Mouse (Mus musculus): Measurements from ENCODE around the gene Ttpal.
"Not testable (repeated sequence)": the region's sequence is repeated elsewhere in the genome, so short reads cannot be mapped to it uniquely, and the experiment has no call there.

The Ttpal gene

DNA sequence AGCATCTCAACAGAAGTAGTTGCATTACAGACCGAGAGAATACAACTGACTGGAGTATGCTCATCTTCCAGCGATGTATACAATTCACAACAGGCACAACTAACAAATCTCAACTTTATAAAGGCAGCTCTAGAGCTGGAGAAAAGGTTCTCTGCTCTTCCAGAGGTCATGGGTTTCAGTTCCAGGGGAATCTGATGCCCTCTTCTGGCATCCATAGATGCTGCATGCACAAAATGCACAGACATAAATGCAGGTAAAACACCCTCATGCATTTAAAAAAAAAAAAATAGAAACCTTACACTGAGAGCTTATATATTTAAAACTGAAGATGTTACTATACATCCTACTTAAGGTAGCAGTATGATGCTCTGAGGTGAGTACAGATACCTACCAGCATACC is 29.6 kb downstream of the Ttpal start:
- DNase-seq: no peak

DNA sequence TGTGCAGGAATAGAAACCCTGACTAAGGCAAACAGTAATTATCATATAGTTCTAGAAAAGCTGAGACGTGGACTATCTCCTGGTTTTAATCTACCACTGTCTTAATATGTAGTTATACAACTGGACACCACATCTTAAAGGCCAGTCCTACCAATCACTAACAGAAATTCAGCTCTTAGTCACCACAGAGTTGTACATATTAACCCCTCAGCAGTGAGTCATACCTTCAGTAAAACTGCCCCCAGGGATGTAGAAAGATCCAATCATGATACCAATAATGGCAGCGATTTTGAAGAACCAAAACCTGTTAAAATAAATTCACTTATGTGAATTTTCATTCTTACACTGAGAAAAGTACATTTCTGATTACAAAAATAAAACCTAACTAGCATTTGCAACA is 32.1 kb downstream of the Ttpal start:
- no peak for DNase-seq

DNA sequence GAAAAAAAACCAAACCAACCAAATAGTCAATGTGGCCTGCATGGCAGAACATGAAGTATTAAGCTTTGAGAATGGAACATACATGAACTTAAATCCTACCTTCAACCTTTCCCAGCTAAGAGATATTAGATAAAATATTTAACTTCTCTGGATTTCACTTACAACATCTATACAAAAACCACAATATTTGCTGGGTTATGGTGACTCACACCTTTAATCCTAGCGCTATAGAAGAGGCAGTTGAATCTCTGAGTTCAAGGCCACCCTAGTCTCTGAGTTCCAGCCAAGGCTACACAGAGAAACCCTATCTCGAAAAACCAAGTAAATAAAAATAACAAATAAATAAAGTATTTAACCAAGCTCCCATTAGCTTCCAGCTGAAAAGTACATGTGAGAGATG is 33.9 kb downstream of the Ttpal start:
- no peak for DNase-seq

DNA sequence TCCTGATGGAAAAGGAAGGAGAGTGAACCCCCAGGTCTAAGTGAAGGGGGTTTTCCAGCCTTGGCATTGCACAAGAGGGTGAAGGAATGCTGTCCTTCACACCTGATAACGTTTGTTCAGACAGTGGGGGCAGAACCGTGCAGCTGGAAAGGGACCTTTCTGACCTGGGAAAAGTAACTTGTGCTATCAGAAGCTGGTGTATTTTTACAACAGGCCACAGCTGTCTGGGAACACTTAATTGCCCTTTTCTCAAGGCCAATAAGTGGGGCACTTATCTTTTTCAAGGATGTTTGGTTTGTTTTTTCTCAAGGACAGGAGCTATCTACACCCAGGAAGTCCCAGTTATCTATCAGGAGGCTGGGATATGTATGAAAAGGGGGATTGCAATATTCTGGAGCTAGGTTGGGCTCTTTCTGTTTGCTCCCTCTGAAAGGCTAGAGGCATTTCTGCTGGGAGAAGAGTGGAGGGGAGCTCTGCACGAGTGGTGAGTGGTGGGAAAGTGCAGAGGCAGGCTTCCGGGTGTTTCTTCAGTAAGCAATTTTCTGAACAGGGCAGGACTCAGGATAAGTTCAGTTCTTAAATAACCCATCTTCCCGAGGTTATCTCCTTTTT is 35.6 kb downstream of the Ttpal start:
- no peak for DNase-seq

DNA sequence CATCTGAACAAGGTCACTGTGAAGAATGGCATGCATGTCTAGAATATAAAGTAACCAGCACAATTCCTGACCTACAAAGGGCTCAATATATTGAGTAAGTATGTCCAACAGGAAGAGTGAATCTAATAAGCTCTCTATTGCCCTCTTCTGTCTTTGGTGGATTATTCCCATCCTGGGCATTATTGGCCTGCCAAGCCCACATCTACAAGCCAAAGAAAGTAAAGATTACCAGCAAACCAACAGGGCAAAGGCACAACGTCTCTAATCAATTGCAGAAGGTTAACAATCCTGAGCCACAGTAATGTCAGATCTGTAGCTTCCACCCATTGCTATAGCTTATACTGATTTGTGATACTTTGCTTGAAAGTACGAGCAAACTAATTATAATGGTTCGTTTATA is 38.4 kb downstream of the Ttpal start:
- no peak for DNase-seq

DNA sequence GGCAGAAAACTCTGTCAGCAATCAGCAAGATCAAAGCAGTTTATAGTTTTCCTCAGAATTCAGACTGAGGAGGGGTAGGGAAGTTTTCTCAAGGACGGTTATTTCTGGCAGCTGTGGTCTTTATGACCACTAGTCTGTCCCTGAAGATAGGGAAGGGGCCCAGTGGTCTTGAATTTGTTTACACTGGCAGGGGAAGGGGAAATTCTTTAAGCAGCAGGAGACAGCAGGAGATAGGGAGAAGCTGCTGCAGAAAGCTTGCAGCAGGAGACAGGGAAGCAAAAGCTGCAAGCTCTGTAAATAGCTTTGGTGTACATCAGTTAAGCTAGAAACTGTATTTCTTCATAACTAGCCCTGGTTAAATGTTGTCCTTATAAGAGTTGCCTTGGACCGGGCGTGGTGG is 39.6 kb downstream of the Ttpal start:
- no peak for DNase-seq

DNA sequence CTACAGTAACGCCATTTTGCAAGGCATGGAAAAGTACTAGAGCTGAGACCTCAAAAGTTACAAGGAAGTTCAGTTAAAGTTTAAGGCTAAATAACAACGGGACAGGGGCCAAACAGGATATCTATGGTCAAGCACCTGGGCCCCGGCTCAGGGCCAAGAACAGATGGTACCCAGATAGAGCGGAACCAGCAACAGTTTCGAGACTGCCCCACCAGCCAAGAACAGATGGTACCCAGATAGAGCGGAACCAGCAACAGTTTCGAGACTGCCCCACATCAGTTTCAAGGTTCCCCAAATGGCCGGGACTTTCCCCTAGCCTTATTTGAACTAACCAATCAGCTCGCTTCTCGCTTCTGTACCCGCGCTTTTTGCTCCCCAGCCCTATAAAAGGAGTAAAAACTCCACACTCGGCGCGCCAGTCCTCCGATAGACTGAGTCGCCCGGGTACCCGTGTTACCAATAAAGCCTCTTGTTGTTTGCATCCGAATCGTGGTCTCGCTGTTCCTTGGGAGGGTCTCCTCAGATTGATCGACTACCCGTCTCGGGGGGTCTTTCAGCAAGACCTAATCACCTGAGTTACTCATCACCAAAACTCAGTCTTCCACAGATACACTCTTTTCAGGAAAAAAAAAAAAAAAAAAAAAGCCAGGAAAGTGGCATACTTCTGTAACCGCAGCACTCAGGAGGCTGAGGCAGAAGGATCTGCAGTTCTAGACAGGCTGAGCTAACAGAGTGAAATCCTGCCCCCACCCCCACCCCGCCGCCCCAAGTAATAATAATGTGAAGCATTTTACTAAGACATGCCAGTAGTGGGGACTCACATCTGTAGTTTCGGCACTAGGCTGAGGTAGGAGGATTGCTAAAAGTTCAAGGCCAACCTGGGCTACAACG is 40.8 kb downstream of the Ttpal start:
- DNase-seq: peak; percentile 89

DNA sequence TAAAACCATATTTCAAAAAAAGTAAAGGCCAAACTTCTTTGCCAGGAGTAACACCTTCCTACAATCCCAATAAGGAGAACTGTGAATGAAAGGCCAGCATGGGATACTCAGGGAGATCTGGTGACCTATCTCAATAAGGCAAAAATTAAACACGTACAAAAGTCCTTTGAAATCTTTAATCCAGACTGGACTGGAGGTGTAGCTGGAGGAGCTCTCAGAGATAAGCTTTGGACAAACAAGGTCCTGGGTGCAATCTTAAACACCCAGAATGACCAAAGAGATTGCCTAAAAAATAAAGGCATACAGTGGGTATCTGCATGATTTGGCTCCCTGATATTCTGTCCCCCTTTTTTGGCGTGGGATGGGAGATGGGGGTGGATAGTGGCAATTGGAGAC is 41.5 kb downstream of the Ttpal start:
- no peak for DNase-seq

DNA sequence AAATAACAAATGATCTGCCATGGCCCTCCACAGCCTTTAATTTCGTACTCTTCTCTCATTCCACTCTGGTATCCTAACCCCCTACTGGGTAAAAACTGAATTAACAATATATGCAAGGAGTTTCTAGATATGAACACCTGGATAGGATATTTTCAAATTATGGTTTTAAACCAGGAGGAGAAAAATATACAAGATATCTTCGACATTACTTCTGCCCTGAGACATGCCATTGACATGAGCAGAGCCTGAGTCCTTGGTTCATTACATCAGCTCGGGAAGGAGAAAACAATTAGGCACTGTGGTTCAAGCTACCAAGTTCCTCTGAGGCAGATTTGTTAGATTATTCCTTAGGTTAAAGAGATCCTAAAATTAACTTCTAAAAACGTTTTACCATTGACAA is 41.9 kb downstream of the Ttpal start:
- DNase-seq: no peak

DNA sequence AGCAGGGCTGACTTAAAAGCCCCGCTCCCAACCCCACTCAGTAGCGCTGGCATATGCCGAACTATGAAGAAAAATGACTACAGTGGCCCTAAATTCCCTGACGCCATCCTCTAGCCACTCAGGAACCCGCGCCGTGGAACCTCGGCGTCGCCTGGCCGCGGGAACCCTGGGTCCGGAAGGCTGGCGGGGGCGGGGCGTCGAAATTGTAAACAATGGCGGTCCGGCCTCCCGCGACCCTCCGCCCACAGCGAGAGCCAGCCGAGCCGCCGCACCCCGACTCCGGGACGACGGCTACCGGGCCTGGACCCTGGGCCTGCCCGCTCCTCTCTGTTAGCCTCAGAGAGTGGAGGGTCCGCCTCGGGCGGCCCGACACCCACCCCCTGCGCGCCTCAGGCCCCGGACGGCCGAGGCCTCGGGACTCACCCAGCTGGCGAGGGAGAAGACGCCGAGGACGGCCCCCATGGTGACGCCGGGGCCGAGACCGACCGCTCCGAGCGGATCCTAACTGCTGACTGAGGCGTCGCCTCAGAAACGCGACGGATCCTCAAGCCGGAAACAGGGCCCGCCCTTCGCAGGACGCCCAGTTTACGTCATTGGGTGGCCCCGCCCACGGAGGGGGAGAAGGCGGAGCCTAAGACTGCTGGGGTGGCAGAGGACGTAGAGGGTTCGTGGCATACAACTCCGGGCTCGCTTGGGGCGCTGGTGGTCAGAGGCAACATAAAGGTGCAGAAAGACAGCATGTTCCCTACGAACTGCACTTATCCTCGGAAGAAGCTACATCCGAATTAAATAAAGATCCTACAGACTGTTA is 42.7 kb downstream of the Ttpal start, which contains the start of gene Serinc3:
Gene Serinc3, minus strand, starts transcription at position 557 of the 811 bp plus-strand sequence.
- peak; percentile 100 for DNase-seq

DNA sequence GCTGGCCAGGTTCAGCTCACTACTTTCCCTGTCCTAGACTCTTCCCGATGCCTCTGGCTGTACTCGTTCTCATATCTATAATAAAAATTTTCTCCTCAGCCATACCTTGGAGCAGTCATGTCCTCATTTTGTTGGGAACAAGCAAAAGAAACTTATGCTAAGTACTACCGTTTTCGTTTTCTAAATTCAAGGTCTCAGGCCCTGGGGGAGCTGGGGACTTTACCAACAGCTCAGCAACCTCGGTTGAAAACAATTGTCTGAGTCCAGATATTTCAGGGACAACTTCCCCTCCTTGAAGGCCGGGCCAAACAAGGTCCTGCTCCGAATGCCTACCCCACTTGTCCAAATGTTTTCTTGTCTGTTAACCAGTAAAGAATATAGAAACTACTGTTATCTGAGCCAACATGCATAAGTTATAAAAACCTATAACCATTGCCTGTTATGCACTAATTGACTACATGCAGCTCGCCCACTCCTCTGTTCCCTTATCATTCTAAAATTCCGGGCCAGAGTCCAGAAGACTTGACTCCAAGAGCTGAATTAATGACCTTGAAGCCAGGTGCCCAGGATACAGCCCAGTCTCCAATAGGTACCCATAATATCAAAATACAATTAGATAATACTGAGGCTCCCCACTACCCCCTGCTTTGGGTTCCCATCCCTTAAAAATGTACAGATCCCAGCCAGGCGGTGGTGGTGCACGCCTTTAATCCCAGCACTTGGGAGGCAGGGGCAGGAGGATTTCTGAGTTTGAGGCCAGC is 43.8 kb downstream of the Ttpal start:
- no peak for DNase-seq

DNA sequence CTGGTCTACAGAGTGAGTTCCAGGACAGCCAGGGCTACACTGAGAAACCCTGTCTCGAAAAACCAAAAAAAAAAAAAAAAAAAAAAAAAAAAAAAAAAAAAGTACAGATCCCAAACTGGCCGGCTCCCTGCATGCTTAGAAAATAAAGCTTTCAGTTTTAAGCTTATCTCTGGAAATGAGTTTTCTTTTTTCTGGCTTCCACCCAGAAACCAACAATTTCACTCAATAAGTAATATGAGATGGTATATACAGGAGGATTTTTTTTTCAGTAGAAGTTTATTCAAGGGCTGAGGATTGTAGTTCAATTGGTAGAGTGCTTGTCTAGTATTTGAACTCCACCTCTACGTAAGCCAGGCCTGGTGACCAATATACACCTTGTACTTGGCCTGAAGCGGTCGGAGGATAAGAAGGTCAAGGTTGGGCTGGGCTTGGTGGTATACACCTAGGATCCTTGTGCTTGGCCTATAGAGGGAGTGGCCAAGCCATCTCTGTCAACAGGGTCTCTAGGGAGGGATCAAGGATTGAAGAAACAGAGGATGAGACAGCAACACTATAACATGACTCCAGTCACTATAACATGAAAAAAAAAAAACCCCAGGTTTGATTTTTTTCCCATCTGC is 44.5 kb downstream of the Ttpal start:
- no peak for DNase-seq

DNA sequence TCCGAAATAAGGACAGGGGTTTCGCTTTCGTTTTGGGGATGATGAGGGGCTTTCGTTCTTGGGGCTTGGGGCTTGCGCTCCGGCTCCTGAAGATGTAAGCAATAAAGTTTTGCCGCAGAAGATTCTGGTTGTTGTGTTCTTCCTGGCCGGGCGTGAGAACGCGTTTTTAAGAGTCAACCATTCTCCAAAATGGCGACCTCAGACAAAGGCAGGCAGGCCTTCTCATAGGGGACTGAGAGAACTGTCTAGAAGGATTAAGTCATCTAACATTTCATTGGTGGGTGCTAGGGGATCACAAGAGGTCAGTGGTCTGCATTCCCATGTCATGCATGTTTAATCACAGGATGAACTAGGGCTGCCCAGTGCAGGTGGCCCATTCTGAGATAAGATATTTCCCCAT is 53.6 kb downstream of the Ttpal start:
- not testable (repeated sequence) for DNase-seq

DNA sequence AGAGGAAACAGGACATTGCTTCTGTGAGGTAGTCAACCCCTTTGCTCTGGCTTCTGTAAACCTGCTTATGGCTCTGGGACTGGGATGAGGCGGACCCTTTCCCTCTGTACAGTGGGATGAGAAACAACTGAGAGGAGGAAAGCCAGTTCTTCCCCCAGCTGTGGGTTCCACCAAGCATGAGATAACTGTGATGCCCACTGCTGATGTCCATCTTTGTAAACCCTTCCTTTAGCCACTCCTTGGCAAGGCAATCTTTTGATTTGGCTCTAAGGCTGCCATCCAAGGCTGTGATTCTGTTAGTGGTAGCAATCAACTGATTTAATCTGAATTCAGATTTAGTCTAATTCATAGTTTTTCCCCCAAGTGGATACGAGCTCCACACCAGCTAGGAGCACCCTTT is 55.4 kb downstream of the Ttpal start:
- DNase-seq: no peak

DNA sequence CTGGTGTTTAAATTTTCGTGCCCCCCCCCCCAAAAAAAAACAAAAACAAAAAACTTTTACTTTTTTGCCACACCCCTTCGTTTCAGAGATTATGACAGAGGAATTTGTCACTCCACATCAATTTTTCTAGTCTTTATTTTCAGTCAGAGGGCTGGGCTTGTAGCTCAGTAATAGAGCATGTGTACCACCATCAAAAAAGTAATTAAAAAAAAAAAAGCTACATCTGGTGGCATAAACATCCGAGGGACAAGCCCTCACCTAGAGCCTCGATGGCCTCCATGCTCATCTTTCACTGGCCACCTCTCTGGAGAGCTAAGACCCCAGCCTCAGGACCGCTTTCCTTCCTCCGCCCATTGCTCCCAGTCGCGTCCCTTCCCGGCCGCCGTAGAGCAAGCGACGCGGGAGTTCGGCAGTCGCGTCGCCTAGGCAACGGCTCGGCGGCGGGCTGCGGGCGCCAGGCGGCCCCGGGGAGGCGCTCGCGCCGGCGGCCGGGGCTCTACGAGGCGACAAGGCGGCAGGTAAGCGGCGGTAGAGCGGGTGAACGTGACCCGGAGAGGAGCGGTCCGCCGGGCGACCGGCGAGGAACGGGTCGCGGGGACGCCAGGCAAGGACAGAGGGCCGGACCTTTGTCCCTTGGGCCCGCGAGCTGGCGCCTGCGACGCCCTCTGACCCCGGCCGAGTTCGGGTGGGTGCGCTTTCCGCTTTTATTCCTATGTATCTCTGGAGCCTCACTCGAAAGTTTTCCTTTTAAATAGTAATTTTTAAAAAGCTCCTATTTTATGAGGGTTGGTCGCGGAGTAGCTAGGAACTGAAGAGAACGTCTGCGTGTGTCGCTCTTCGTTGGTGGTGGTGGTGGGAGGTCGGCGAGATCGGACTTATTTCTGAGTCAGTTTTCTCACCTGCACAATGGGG is 56.1 kb downstream of the Ttpal start, which contains the start of gene Pkig:
Gene Pkig, plus strand, starts transcription at position 412 of the 912 bp plus-strand sequence.
- DNase-seq: peak; percentile 89

DNA sequence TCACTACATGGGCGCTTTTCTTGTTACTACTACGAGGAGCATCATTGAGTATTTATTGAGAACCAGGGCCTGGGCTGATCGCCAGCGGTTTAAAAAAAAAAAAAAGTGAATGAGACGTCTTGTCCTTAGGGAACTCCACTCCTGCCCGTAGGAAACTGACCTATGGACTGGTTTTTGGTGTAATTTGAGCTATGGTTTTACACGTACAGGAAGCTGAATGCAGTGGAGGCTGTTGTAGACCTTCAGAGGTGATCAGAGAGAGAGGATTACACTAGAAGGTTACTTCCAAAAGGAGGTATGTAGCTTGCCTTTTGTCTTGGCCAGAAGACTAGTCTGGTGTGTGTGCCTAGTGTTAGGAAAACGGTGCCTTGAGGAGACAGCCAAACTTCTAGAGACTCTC is 56.8 kb downstream of the Ttpal start:
- no peak for DNase-seq

DNA sequence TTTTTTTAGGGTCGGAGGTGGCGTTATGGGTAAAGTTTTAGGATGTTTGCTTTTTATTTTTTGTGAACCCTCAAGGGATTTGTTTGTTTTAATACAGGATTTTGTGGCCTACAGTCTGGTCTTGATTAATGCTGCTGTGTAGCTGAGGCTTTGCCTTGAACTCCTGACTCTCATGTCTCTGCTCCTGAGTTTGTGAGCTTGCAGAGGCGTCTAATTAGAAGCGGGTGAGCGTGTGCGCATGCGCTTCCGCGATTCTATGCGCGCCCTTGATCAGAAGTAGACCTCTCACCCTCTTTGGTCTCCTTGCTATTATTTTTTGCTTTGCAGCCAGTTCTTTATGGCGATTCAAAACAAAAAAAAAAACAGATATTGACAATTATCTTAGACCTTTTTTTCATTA is 57.3 kb downstream of the Ttpal start:
- DNase-seq: peak; percentile 47

DNA sequence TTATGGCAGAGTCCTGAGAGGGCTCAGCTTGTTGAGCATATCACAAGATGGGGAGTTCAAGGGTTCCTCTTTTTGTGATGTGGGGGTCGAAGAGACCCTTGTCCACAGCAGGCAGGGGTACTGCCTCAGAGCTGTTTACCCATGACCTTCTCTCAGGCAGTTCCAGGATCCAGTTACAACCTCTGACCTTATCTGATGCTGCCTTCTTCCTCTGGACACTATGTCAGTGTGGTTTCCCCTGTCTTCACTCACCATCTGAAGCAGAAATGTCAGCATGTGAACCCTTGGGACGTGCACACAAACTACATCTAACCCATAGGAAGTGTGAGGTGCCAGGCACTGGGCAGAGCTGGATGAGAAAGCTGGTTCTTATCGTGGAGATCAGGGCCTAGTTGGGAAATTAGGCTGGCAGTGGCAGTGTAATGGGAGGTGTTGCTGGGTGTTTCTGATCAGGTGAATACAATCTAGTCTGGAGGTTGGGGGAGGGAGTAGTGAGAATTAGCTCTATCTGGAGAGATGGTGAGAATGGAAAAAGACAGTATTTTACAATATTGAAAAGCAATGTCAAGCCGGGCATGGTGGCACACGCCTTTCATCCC is 58.1 kb downstream of the Ttpal start:
- DNase-seq: no peak

DNA sequence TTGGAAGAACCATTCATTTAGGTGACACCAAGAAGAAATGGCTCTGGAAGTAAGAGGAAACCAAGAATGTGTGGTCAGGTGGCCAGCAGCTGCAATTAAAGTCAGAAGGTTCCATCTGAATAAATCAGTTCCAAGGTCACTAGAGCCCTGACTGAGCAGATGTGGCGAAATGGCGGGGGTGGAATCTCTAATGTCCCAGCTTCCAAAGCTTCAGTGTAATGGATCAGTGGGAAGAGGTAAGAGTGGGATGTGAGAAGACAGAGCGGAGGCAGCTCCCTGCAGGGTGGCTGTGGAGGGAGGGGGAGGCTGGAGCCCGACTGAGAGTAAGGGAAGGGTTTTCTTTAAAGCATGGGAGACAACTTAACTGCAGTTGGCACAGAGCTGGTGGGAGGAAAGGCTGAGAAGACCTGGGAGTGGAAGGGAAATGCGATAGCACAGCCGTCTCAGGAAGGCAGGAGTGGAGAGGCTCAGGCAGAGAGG is 59.3 kb downstream of the Ttpal start:
- no peak for DNase-seq

DNA sequence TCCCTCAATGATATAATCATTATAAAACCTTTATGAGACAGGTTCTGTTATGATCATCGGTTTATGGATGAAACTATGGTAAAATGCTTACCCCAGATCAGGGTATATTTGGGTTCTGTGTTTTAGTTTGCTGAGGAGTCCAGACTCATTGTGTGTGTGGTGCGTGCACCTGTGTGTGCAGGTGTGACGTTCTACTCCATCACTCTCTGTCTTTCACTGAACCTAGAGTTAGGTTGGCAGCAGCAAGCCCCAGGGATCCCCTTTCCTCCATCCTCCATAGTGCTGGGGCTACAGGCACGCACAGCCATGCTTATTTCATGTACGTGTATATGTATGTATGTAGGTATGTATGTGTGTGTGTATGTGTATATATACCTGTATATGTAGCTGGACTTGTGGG is 60.0 kb downstream of the Ttpal start:
- DNase-seq: no peak
